Mouse (Mus musculus) liver, embryonic 14.5 days (tissue): ENCODE data around the gene Gpr6.

Experiments
- CTCF ChIP-seq: IDR thresholded peaks from 2 replicates; pipeline ENCODE4 v1.5.1; 2016; ENCODE audit warnings: antibody characterized with exemption, low read depth, control low read depth
- EP300 ChIP-seq: IDR thresholded peaks from 2 replicates; pipeline ENCODE4 v1.6.1; 2016; ENCODE audit warnings: antibody characterized with exemption, low read depth

GRCm38 (mm10) chr10:41054005-41054404 lies 18.1 kb downstream of the Gpr6 start:
- TF ChIP-seq CTCF, result no peak
- TF ChIP-seq EP300, result no peak
